Mouse (Mus musculus): Measurements from ENCODE around the gene Irgm2. TPM values are rescaled to one million over a fixed set of nuclear protein-coding genes. Genes with fewer than 3 reads are reported as not detected.
A peak's percentile ranks its signal among the peaks of the same experiment; 100 is the strongest.
"Not testable (repeated sequence)": the region's sequence is repeated elsewhere in the genome, so short reads cannot be mapped to it uniquely, and the experiment has no call there.

The Irgm2 gene
- polyA plus RNA-seq, 1 experiment from 2014 or later: 2.4 TPM

- 29% methylated on average over 17 of the region's 17 CpGs for WGBS
- peak overlapping the region; percentile 52 for H3K4me3 ChIP-seq (replicated peaks)
- peak overlapping the region; percentile 62 for H3K4me2 ChIP-seq
Observed at GRCm38 (mm10) chr11:58214391-58215048, 15.1 kb downstream of the Irgm2 start.

GRCm38 (mm10) chr11:58215049-58215430, 15.6 kb downstream of the Irgm2 start:
- H3K27ac ChIP-seq; H3K9ac ChIP-seq; H3K9me3 ChIP-seq (replicated peaks); H3K4me1 ChIP-seq; H3K36me3 ChIP-seq; ATAC-seq (replicated peaks; ENCODE audit: low FRiP score); H3K27me3 ChIP-seq: not testable (repeated sequence)
- H3K4me3 ChIP-seq (replicated peaks): peak overlapping the region; percentile 52
- WGBS: 30% methylated on average over 2 of the region's 3 CpGs
- H3K4me2 ChIP-seq: peak overlapping the region; percentile 62

More at GRCm38 (mm10) chr11:58214391-58215048, 15.1 kb downstream of the Irgm2 start:
- Histone ChIP-seq H3K9ac (peak overlapping the region; percentile 49; the same call in 1 of the 2 replicates), H3K27ac (0 out of 2 replicates have a peak overlapping the region, but pooled peaks have one; percentile 34), H3K4me1 (peaks cover 9% of the 10 kb centered on the region), H3K36me3 (no peaks in the 10 kb centered on the region), H3K27me3 (no peaks in the 10 kb centered on the region), H3K9me3 (replicated peaks) (no peaks in the 10 kb centered on the region)
- peak; percentile 94 for ATAC-seq (replicated peaks; ENCODE audit: low FRiP score)

- Histone ChIP-seq H3K4me1 (peaks cover 9% of the 10 kb centered on the region), H3K4me2 (no peak overlapping the region), H3K27ac (no peak overlapping the region), H3K9me3 (replicated peaks) (no peaks in the 10 kb centered on the region), H3K36me3 (no peaks in the 10 kb centered on the region), H3K4me3 (replicated peaks) (no peak overlapping the region), H3K9ac (no peak overlapping the region), H3K27me3 (no peaks in the 10 kb centered on the region)
- ATAC-seq (replicated peaks; ENCODE audit: low FRiP score): no peak
- whole genome bisulfite sequencing: 86% methylated on average over 5 of the region's 5 CpGs
Observed at GRCm38 (mm10) chr11:58215814-58216213, 16.4 kb downstream of the Irgm2 start.

- no peak overlapping the region for H3K27ac ChIP-seq
- H3K4me3 ChIP-seq (replicated peaks): no peak overlapping the region
- no peak for ATAC-seq (replicated peaks; ENCODE audit: low FRiP score)
- no peaks in the 10 kb centered on the region for H3K9me3 ChIP-seq (replicated peaks)
- H3K9ac ChIP-seq: no peak overlapping the region
- peaks cover 3% of the 10 kb centered on the region; the same call in 1 of the 2 replicates for H3K4me1 ChIP-seq
- H3K4me2 ChIP-seq: no peak overlapping the region
- no peaks in the 10 kb centered on the region for H3K36me3 ChIP-seq
- no peaks in the 10 kb centered on the region for H3K27me3 ChIP-seq
- 85% methylated on average over 6 of the region's 6 CpGs for WGBS
Observed at GRCm38 (mm10) chr11:58216823-58217222, 17.4 kb downstream of the Irgm2 start.

- H3K4me2 ChIP-seq: no peak overlapping the region
- no peak for ATAC-seq (replicated peaks; ENCODE audit: low FRiP score)
- no peak overlapping the region for H3K4me3 ChIP-seq (replicated peaks)
- no peaks in the 10 kb centered on the region for H3K27me3 ChIP-seq
- no peak overlapping the region for H3K9ac ChIP-seq
- peak overlapping the region; percentile 68; the same call in 1 of the 2 replicates for H3K27ac ChIP-seq
- no peaks in the 10 kb centered on the region for H3K36me3 ChIP-seq
- no peaks in the 10 kb centered on the region for H3K9me3 ChIP-seq (replicated peaks)
- H3K4me1 ChIP-seq: peaks cover 26% of the 10 kb centered on the region
- 20% methylated on average over 4 of the region's 4 CpGs for WGBS
Observed at GRCm38 (mm10) chr11:58223751-58224150, 24.3 kb downstream of the Irgm2 start.

GRCm38 (mm10) chr11:58224313-58224712, 24.9 kb downstream of the Irgm2 start:
- H3K4me2 ChIP-seq: no peak overlapping the region
- 42% methylated on average over 7 of the region's 7 CpGs for WGBS
- H3K27me3 ChIP-seq: no peaks in the 10 kb centered on the region
- H3K27ac ChIP-seq: peak overlapping the region; percentile 68
- H3K9me3 ChIP-seq (replicated peaks): no peaks in the 10 kb centered on the region
- ATAC-seq (replicated peaks; ENCODE audit: low FRiP score): no peak
- no peak overlapping the region for H3K9ac ChIP-seq
- peaks cover 26% of the 10 kb centered on the region for H3K4me1 ChIP-seq
- no peak overlapping the region for H3K4me3 ChIP-seq (replicated peaks)
- H3K36me3 ChIP-seq: no peaks in the 10 kb centered on the region

GRCm38 (mm10) chr11:58224872-58225271, 25.5 kb downstream of the Irgm2 start:
- not testable (repeated sequence) for H3K9me3 ChIP-seq (replicated peaks); H3K4me2 ChIP-seq; H3K9ac ChIP-seq; H3K36me3 ChIP-seq; ATAC-seq (replicated peaks; ENCODE audit: low FRiP score); H3K4me3 ChIP-seq (replicated peaks); H3K27me3 ChIP-seq
- Histone ChIP-seq H3K27ac (peak overlapping the region; percentile 71; the same call in 1 of the 2 replicates), H3K4me1 (peaks cover 26% of the 10 kb centered on the region)
- 68% methylated on average over 2 of the region's 2 CpGs for WGBS

- 5% methylated on average over 5 of the region's 5 CpGs for WGBS
- peak; percentile 66 for ATAC-seq (replicated peaks; ENCODE audit: low FRiP score)
- Histone ChIP-seq H3K4me3 (replicated peaks) (no peak overlapping the region), H3K27ac (peak overlapping the region; percentile 71; the same call in 1 of the 2 replicates), H3K9ac (no peak overlapping the region), H3K27me3 (no peaks in the 10 kb centered on the region), H3K9me3 (replicated peaks) (no peaks in the 10 kb centered on the region), H3K36me3 (no peaks in the 10 kb centered on the region), H3K4me2 (no peak overlapping the region), H3K4me1 (peaks cover 26% of the 10 kb centered on the region)
Observed at GRCm38 (mm10) chr11:58225655-58226054, 26.2 kb downstream of the Irgm2 start.

- H3K4me2 ChIP-seq: no peak overlapping the region
- no peak overlapping the region for H3K9ac ChIP-seq
- H3K36me3 ChIP-seq: no peaks in the 10 kb centered on the region
- no peaks in the 10 kb centered on the region for H3K27me3 ChIP-seq
- ATAC-seq (replicated peaks; ENCODE audit: low FRiP score): no peak
- H3K27ac ChIP-seq: no peak overlapping the region
- H3K4me3 ChIP-seq (replicated peaks): no peak overlapping the region
- H3K9me3 ChIP-seq (replicated peaks): no peaks in the 10 kb centered on the region
- H3K4me1 ChIP-seq: peaks cover 26% of the 10 kb centered on the region
Observed at GRCm38 (mm10) chr11:58226425-58226824, 27.0 kb downstream of the Irgm2 start.

GRCm38 (mm10) chr11:58228021-58228420, 28.6 kb downstream of the Irgm2 start:
- not testable (repeated sequence) for ATAC-seq (replicated peaks; ENCODE audit: low FRiP score); H3K4me2 ChIP-seq; H3K27ac ChIP-seq; H3K36me3 ChIP-seq; H3K9ac ChIP-seq; H3K27me3 ChIP-seq; H3K4me3 ChIP-seq (replicated peaks); H3K9me3 ChIP-seq (replicated peaks)
- H3K4me1 ChIP-seq: peaks cover 25% of the 10 kb centered on the region
- 93% methylated on average over 2 of the region's 2 CpGs for WGBS

GRCm38 (mm10) chr11:58230396-58230910, 31.0 kb downstream of the Irgm2 start:
- Histone ChIP-seq H3K4me1 (peaks cover 4% of the 10 kb centered on the region), H3K27me3 (no peaks in the 10 kb centered on the region), H3K9me3 (replicated peaks) (no peaks in the 10 kb centered on the region), H3K4me2 (no peak overlapping the region), H3K36me3 (no peaks in the 10 kb centered on the region), H3K27ac (no peak overlapping the region), H3K4me3 (replicated peaks) (no peak overlapping the region), H3K9ac (no peak overlapping the region)
- WGBS: 62% methylated on average over 16 of the region's 16 CpGs
- no peak for ATAC-seq (replicated peaks; ENCODE audit: low FRiP score)

GRCm38 (mm10) chr11:58231156-58231555, 31.7 kb downstream of the Irgm2 start:
- no peak overlapping the region for H3K9ac ChIP-seq
- H3K27me3 ChIP-seq: no peaks in the 10 kb centered on the region
- H3K9me3 ChIP-seq (replicated peaks): no peaks in the 10 kb centered on the region
- H3K4me2 ChIP-seq: no peak overlapping the region
- no peak for ATAC-seq (replicated peaks; ENCODE audit: low FRiP score)
- H3K36me3 ChIP-seq: no peaks in the 10 kb centered on the region
- H3K4me1 ChIP-seq: no peaks in the 10 kb centered on the region
- no peak overlapping the region for H3K27ac ChIP-seq
- 85% methylated on average over 8 of the region's 8 CpGs for WGBS
- H3K4me3 ChIP-seq (replicated peaks): no peak overlapping the region
